Mouse (Mus musculus): ENCODE measurements around the gene Mamdc2. TPM values are rescaled to one million over a fixed set of nuclear protein-coding genes. Genes with fewer than 3 reads are reported as not detected.
"Not testable (repeated sequence)": the region's sequence is repeated elsewhere in the genome, so short reads cannot be mapped to it uniquely, and the experiment has no call there.

Mamdc2 gene
- 0.95 and 1.0 TPM in 2 replicates for polyA plus RNA-seq (2012; rRNA removed)

DNA sequence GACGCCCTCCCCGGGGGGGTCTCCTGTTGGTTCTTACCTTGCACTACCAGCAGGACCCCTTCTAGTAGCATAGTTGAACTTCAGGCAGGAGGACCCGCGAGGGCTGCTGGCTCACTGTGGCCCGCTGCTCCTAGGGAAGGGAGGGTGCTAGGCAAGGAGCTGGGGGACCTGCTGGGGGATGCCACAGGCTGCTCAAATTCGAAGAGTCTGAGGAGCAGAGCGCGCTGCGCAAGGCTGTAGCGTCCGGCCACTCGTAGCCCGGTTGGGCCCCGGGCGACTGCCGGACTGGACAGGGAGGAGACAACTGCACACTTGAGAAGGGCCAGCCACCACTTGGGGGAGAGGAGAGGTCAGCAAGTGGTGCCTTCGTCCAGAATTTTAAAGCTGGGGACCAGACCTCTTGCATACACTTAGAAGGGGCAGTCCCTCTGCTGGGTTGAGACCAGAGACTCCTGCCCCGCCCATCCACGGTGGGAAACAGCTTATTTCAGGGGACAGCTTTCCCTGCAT is at the start of gene Mamdc2:
Gene Mamdc2, minus strand, starts transcription at position 455 of the 510 bp plus-strand sequence.
- no peak for DNase-seq
- H3K27ac ChIP-seq (ENCODE audit: insufficient read depth, low read depth, low read length): no peak within 1 kb of the TSS
- peak within 1 kb of the TSS; percentile 56 for H3K4me3 ChIP-seq (ENCODE audit: insufficient read depth, low read depth, low read length)
- H3K4me1 ChIP-seq (ENCODE audit: control insufficient read depth, insufficient read depth, low read length): no peaks in the 10 kb centered on the region
- WGBS: 2% methylated on average over 19 of the region's 19 CpGs
- no peaks in the 10 kb centered on the region for H3K36me3 ChIP-seq (ENCODE audit: control insufficient read depth, insufficient read depth, low read length)
- 0 out of 2 replicates have a peak, but pooled peaks cover 1% of the 10 kb centered on the region for H3K27me3 ChIP-seq (replicated peaks; ENCODE audit: control insufficient read depth, insufficient read depth, low read length)
- no peak for TF ChIP-seq CTCF (conservative IDR thresholded peaks at IDR 0.05; ENCODE audit: insufficient read depth, insufficient read length, low read depth, low read length)
- TF ChIP-seq POLR2A (IDR thresholded peaks at IDR 0.05; ENCODE audit: low read depth, low read length): no peak

GRCm38 (mm10) chr19:23498011-23498410 is 49.8 kb upstream of the Mamdc2 start:
- 92% methylated on average over 7 of the region's 7 CpGs for WGBS
- DNase-seq: no peak
- Histone ChIP-seq H3K4me1 (ENCODE audit: control insufficient read depth, insufficient read depth, low read length) (no peaks in the 10 kb centered on the region), H3K27ac (ENCODE audit: insufficient read depth, low read depth, low read length) (no peak overlapping the region), H3K27me3 (replicated peaks; ENCODE audit: control insufficient read depth, insufficient read depth, low read length) (no peaks in the 10 kb centered on the region), H3K4me3 (ENCODE audit: insufficient read depth, low read depth, low read length) (no peak overlapping the region), H3K36me3 (ENCODE audit: control insufficient read depth, insufficient read depth, low read length) (no peaks in the 10 kb centered on the region)
- TF ChIP-seq CTCF (conservative IDR thresholded peaks at IDR 0.05; ENCODE audit: insufficient read depth, insufficient read length, low read depth, low read length) (no peak), POLR2A (IDR thresholded peaks at IDR 0.05; ENCODE audit: low read depth, low read length) (no peak)

GRCm38 (mm10) chr19:23497171-23497917 is 49.1 kb upstream of the Mamdc2 start:
- peak; percentile 8 for DNase-seq
- WGBS: 25% methylated on average over 10 of the region's 10 CpGs

DNA sequence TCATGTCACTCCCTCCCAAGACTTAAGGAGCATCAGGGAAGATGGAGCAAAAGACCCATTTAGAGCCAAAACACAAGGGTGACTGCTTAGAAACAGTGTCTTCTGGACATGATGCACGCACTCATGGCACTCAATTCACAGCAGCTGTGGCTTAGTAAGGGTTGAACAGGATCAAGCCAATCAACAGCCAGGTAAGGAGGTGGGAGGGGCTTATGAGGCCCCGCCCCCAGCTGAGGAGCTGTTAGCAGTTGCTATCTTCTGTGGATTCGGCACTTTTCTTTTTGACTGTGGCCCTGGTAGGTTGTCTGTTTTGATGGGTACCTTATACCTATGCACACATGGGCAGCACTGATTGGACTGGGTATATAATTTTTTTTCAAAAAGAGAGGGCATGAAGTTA is 48.3 kb upstream of the Mamdc2 start:
- no peaks in the 10 kb centered on the region for H3K27me3 ChIP-seq (replicated peaks; ENCODE audit: control insufficient read depth, insufficient read depth, low read length)
- H3K27ac ChIP-seq (ENCODE audit: insufficient read depth, low read depth, low read length): no peak overlapping the region
- H3K4me1 ChIP-seq (ENCODE audit: control insufficient read depth, insufficient read depth, low read length): no peaks in the 10 kb centered on the region
- no peaks in the 10 kb centered on the region for H3K36me3 ChIP-seq (ENCODE audit: control insufficient read depth, insufficient read depth, low read length)
- TF ChIP-seq CTCF (conservative IDR thresholded peaks at IDR 0.05; ENCODE audit: insufficient read depth, insufficient read length, low read depth, low read length) (no peak), POLR2A (IDR thresholded peaks at IDR 0.05; ENCODE audit: low read depth, low read length) (no peak)
- WGBS: 90% methylated on average over 3 of the region's 3 CpGs
- DNase-seq: no peak
- no peak overlapping the region for H3K4me3 ChIP-seq (ENCODE audit: insufficient read depth, low read depth, low read length)

More at GRCm38 (mm10) chr19:23497171-23497917, 49.1 kb upstream of the Mamdc2 start:
- no peak for TF ChIP-seq POLR2A (IDR thresholded peaks at IDR 0.05; ENCODE audit: low read depth, low read length)
- no peak for TF ChIP-seq CTCF (conservative IDR thresholded peaks at IDR 0.05; ENCODE audit: insufficient read depth, insufficient read length, low read depth, low read length)
- Histone ChIP-seq H3K4me3 (ENCODE audit: insufficient read depth, low read depth, low read length) (no peak overlapping the region), H3K27ac (ENCODE audit: insufficient read depth, low read depth, low read length) (no peak overlapping the region), H3K4me1 (ENCODE audit: control insufficient read depth, insufficient read depth, low read length) (no peaks in the 10 kb centered on the region), H3K27me3 (replicated peaks; ENCODE audit: control insufficient read depth, insufficient read depth, low read length) (no peaks in the 10 kb centered on the region), H3K36me3 (ENCODE audit: control insufficient read depth, insufficient read depth, low read length) (no peaks in the 10 kb centered on the region)

DNA sequence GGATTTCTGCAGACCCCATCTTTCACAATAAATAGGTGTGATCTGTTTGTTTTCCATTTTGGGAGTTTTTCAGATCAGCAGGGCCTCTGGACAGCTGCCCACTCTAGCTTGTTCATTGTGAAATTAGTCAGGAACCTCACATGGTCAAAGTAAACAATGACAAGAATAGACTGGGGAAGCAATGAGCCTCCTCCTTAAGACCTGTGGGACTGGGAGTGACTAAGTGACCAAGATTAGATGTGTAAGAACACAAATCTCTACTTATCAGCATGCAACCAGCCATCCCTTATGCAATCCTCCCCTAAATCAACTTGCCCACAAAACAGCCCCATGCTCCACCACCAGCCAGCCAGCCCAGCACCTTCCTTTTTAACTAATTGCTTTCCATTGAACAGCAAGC is 44.4 kb upstream of the Mamdc2 start:
- H3K4me1 ChIP-seq (ENCODE audit: control insufficient read depth, insufficient read depth, low read length): no peaks in the 10 kb centered on the region
- no peak overlapping the region for H3K4me3 ChIP-seq (ENCODE audit: insufficient read depth, low read depth, low read length)
- TF ChIP-seq CTCF (conservative IDR thresholded peaks at IDR 0.05; ENCODE audit: insufficient read depth, insufficient read length, low read depth, low read length): no peak
- TF ChIP-seq POLR2A (IDR thresholded peaks at IDR 0.05; ENCODE audit: low read depth, low read length): no peak
- H3K27ac ChIP-seq (ENCODE audit: insufficient read depth, low read depth, low read length): no peak overlapping the region
- no peaks in the 10 kb centered on the region for H3K36me3 ChIP-seq (ENCODE audit: control insufficient read depth, insufficient read depth, low read length)
- H3K27me3 ChIP-seq (replicated peaks; ENCODE audit: control insufficient read depth, insufficient read depth, low read length): no peaks in the 10 kb centered on the region
- DNase-seq: no peak

DNA sequence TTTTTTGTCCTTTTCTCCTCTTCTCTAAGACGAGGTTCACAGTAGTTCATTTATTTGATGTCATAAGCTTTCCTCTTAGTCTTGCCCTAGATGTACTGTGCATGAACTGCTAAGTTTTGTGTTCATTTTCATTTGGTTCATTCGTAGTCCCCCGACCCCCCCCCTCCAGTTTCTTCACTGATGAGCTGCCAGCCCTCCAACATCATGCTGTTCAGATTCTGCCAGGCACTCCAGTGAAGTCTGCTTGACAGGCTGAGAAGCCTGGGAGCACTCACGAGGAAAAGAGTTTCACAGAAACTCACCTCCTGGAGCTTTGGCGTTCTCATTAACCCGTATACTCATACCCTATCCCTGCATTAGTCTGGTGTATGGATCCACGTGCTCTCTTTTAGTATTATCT is 42.5 kb upstream of the Mamdc2 start:
- H3K4me3 ChIP-seq (ENCODE audit: insufficient read depth, low read depth, low read length); H3K36me3 ChIP-seq (ENCODE audit: control insufficient read depth, insufficient read depth, low read length); DNase-seq; H3K27me3 ChIP-seq (replicated peaks; ENCODE audit: control insufficient read depth, insufficient read depth, low read length); H3K27ac ChIP-seq (ENCODE audit: insufficient read depth, low read depth, low read length); H3K4me1 ChIP-seq (ENCODE audit: control insufficient read depth, insufficient read depth, low read length): not testable (repeated sequence)
- 25% methylated on average over 7 of the region's 7 CpGs for WGBS

- no peak for DNase-seq
- Histone ChIP-seq H3K36me3 (ENCODE audit: control insufficient read depth, insufficient read depth, low read length) (no peaks in the 10 kb centered on the region), H3K4me3 (ENCODE audit: insufficient read depth, low read depth, low read length) (no peak overlapping the region), H3K27me3 (replicated peaks; ENCODE audit: control insufficient read depth, insufficient read depth, low read length) (no peaks in the 10 kb centered on the region), H3K4me1 (ENCODE audit: control insufficient read depth, insufficient read depth, low read length) (no peaks in the 10 kb centered on the region), H3K27ac (ENCODE audit: insufficient read depth, low read depth, low read length) (no peak overlapping the region)
- 39% methylated on average over 8 of the region's 8 CpGs for WGBS
- TF ChIP-seq CTCF (conservative IDR thresholded peaks at IDR 0.05; ENCODE audit: insufficient read depth, insufficient read length, low read depth, low read length): no peak
- TF ChIP-seq POLR2A (IDR thresholded peaks at IDR 0.05; ENCODE audit: low read depth, low read length): no peak
Observed at GRCm38 (mm10) chr19:23489780-23490179, 41.5 kb upstream of the Mamdc2 start.

Data from kidney, adult 2 months (tissue).